Mouse (Mus musculus) CD8-positive naive resting alpha-beta T cell, adult 2 months (primary cell): ENCODE measurements around the gene Olfm2.
"Not testable (repeated sequence)": the region's sequence is repeated elsewhere in the genome, so short reads cannot be mapped to it uniquely, and the experiment has no call there.

Experiments
- DNase-seq, 2 experiments: peaks; one replicate each; pipeline ENCODE4 v3.0.0; 2022; ENCODE audit warnings: low read depth in 2 of 2, low spot score in 2 of 2

Gene Olfm2

DNA sequence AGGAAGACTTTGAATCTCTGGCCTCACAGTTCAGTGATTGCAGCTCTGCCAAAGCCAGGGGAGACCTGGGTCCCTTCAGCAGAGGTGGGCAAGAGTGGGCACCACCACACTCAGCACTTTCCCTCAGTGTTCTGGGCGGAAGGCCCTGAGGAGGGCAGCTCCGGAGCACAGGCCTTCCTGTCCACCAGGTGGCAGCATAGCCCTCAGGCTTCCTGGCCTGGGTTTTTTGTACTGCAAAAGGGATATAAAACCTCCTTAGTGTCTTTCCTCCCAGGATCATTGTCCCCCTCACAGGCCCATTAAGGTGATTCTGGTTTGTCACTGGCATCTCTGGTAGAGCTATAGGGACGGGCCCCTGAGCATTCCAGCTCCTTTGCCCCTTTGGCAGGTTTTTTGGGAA lies 83.8 kb downstream of the Olfm2 start:
- DNase-seq, result peak; percentile 40 to 60

DNA sequence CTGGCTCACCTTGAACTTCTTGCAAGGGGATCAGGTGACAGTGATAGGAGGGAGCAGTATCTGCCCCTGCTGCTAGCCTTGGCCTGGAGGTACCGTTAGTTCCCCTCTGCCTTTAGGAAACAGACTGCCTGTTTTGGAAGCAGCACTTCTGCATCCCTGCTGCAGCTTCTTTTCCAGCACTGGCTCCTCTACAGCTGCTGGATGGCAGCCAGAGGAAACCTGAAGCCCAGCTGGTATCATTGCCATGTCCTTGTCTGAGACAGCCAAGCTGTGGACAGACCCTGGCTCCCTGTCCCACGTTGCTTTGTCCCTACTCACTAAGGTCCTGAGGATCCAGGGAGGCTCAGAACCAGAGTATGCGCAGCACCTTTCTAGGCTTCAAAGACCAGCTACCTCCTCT lies 88.6 kb downstream of the Olfm2 start:
- DNase-seq, result no peak

DNA sequence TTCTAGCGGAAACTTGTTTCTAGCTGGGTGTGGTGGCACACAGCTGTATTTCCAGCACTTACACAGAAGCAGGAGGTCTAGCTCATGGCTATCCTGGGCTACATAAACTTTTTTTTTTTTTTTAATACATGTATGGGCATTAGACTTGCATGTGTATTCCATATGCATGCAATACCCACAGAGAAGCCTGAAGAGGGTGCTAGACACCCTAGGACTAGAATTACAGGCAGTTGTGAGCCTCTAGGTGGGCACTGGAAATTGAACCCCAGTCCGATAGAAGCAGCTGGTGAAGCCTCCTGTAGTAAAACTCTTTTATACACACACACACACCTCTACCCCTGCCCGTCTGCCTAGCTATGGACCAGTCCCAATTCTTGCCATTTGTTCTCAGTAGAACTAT lies 92.3 kb downstream of the Olfm2 start:
- DNase-seq, result no peak

DNA sequence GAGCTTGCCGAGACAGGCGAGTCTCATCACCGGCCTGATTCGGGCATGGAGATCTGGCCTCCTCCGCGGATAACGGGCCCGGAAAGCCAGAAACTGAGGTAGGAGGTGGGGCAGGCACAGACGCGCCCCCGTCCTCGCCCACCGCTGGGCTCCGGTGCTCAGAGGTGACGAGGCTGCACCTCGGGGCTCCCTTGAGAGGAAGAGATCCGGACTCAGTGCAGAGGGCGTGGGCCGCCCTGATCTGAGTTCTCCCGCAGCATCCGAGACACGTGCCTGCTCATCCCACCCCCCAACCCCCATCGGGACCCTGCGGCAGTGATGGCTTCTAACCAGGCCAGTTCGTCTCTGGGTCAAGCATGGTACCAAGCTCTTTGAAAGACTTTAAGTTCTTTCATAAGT lies 93.9 kb downstream of the Olfm2 start:
- no peak for DNase-seq

DNA sequence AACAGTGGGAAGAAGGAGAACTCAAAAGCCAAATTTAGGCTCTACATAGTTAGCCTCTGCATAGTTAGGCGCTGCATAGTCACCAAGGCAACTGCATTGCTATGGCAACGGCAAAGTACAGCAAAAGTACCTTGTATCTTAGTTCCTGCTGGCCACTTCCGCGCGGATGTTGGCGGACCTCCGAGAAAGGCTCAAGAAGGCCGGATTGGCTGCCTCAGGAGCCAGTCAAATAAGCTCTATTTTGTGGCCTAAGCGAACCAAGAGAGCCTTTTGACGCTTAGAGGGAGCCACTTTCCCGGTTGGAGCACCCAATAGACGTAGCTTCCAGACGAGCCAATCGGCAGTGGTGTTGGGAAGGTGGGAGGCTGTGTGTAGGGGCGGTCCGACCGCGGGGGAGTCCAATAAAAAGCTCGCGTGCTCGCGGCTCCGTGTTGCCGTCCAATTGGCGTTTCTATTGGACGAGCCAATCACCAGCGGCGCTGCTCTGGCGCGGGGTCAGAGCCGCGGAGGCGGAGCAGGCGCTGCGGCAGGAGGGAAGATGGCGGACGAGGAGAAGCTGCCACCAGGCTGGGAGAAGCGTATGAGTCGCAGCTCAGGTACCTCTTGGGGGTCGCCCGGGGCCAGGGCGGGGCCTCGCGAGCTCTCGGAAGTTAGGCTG lies 94.4 kb downstream of the Olfm2 start, which contains the start of gene Pin1:
TSS of gene Pin1 (plus strand) at position 494 of the 658 bp plus-strand sequence.
- peak; percentile 97 to 98 for DNase-seq

DNA sequence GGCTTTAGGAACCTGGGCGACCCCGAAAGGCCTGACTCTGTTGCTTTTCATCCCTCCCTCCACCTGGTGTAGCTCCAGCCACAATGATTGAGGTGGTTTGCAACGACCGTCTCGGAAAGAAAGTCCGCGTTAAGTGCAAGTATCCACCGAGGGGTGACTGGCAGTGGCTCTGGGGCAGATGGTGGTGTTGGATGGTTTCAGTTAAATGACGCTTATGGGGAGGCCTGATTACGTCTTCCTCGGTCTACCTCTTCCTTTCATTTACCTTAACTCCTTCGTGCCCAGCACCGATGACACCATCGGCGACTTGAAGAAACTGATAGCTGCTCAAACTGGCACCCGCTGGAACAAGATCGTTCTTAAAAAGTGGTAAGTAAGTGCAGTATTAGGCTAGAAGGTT lies 101.0 kb downstream of the Olfm2 start:
- peak; percentile 68 to 75 for DNase-seq

DNA sequence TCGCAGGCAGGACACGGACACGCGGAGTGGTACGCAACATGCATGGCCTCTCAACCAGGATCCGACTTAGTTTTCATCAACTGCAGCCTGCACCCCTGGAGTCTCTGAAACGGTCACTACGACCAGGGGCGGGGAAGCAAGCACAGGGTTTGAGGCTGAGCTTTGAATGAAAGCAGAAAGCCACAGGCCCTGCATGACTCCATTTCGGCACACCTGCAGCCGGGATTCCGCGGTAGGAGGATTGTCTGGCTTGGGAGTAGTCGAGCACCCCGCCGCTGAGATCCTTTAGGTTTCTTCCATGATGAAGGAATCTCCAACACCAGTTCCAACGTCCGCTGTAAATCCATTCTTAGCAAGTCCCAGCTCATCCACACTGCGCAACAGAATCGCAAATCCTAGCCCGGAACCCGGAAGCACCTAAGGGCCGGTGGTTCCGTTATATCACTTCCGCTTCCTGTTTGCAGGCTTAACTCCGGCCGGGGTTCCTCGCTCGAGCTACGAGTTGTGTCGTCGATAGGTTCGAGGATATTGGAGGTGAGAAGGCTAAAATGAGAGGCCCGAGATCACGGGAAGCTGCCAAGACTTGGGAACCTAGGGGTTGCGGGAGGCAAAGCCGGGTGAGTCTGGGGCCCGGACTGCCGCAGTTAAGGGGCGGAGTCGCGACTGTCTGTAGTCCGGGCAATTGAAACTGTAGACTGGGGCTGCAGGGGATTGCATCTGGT lies 101.6 kb downstream of the Olfm2 start, which contains the start of gene Fbxl12:
TSS of gene Fbxl12 (minus strand) at position 408 of the 722 bp plus-strand sequence.
- DNase-seq, result peak; percentile 70 to 71

DNA sequence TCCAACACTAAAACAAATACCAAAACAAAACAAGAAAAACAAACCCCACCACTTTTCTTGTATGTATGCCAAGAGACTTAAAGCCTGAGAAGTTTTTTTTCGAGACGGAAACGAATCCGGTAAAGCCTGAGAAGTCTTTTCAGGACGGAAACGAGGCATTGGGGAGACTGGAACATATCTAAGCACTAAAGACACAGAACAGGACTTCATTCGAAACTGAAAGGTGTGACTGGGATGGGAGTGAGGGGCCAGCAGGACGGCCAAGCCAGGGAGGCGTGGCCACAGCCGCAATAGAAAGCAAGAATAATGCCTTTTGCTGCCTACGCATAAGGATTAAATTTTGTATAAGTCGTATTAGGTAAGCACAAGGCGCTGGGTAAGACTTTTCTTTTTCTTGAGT lies 102.4 kb downstream of the Olfm2 start:
- no peak for DNase-seq

DNA sequence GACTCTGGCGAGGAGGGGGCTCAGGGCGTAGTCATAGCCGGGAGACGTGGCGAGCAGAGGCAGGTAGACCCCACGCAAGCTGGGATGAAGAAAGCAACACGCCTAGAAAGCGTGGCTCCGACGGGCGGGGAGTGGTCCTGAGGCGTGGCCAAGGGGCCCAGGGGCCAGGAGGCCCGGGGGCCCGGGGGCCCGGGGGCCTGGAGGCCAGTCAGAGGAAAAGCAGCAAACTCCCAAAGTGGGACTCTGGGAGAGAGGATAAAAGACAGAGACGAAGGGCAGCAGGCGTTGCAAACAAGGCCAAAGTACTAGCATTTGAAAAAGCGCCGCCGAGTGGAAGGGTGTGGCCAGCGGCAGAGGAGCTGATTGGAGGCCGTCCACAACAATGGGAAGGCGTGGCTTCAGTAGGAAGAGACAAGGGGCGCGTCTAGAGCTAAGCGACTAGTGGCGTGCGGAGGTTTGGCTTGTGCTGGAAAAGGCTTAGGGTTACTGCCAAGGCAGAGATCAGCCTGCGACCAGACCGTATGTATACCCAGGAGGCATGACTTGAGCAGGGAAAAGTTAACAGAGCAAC lies 103.2 kb downstream of the Olfm2 start:
- peak; percentile 78 to 85 for DNase-seq

DNA sequence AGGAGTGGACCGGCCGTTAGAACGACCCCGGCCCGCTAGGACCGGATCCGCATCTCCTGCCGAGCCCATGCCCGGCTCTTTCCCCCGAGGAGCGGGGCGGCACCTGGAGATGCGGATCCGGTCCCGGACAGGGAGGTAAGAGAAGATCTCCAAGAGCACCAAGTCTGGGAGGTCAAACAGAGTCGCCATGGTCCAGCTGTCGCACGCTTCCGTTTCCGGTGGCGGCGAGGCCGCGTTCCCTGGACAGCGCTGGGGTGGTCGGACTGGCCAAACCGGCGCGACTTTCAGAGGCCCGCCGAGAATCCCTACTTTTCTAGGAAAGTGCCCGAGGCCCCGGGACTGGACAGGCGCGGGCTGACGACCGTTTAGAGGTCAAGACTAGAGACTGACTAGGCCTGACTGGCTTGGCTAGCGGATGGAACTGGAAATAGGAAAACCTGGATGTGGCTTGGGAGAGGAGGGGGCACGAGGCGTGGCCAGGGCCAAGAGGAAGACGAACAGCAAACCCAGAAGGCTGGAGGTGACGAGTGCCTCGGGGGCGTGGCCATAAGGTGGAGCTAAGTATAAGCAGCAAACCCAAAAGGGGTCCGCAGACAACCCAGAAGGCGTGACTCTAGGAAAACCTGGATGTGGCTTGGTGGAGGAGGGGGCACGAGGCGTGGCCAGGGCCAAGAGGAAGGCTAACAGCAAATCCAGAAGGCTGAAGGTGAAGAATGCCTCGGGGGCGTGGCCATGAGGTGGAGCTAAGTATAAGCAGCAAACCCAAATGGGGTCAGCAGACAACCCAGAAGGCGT lies 103.9 kb downstream of the Olfm2 start, which contains the start of gene Ubl5:
TSS of gene Ubl5 (plus strand) at position 778 of the 795 bp plus-strand sequence.
- no peak for DNase-seq

DNA sequence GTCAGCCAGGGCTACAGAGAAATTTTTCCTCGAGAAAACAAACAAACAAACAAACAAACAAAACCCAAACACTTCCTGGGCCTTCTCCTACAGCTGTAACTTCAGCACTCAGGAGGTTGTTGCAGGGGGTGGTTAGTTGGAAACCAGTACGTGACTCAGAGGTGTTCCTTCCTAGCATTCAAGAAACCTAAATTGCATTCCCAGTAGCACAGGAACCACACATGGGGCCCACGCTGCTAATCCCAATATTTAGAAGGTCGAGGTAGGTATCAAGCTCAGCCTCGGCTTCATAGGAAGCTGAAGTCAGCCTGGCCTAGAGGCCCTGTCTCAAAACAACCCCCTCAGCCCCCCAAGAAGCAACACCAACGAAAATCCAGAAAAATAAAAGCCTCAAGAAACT lies 104.6 kb downstream of the Olfm2 start:
- no peak for DNase-seq

DNA sequence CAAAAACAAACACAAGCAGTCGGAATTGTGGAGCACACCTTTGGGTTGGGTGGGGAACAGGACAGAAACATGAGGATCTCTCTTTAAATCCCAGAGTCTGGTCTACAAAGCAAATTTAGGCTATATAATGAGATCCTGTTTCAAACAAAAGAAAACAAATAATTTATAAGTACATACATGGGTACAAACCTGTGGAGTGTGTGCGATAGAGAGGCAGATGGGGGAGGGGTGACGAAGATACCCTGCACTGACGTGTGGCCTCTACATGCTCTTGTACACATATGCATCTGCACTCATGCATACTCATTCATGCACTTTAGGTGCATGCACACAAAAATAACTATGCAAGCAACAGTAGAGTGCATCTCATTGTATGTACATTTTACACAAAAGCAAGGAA lies 106.7 kb downstream of the Olfm2 start:
- no peak for DNase-seq

DNA sequence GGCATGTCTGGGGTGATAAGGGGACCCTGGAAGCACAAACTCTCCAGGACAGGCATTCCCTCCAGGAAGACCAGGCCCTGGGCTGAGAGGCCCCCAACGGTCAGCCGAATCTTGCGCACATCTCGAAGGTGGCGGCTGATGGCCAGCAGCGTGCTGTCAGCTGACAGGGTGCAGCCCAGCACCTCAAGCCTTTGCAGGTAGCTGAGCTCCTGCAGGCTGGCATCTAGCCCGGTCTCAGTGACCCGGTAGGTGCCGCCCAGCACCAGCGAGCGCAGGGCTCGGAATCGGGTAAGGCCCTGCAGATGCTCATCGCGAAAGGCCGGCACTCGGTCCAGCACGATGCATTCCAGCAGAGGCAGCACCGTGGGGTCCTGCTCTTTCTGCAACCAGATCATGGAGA lies 107.6 kb downstream of the Olfm2 start:
- DNase-seq, result no peak

DNA sequence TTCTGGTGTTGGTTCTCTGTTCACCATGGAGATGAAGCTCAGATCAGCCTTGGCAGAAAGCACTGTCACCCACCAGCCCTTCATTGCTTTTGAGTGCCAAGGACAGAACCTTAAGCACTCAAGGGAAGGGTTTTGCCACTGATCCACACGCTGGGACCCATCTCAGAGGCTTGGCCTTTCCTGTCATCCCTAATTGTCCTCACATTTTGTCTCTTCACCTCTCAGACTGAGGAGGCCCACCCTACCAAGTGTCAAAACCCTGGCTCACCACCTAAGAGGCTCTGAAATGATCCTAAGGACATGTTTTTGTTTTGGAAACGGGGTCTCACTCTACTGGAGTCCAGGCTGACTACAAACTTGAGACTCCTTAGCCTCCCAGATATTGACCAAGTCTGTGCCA lies 109.4 kb downstream of the Olfm2 start:
- DNase-seq, result no peak

DNA sequence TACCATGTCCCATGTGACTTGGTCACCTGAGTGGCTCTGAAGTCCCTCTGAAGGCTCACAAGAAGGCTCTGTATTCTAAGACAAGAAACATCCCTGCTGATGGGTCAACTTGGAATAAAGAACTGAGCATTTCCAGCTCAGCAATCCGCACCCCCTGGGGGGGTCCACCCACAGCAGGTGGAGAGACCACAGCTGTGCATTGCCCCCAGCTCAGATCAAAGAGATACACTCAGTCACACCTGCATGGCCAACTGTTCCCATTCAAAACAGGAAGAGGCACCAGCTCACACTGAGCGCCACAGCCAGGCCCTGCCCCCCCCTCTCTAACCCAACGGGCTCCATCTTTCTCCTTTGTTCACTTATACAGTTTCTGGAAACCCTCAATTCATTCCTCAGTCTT lies 109.9 kb downstream of the Olfm2 start:
- DNase-seq, result peak; percentile 40 to 62

DNA sequence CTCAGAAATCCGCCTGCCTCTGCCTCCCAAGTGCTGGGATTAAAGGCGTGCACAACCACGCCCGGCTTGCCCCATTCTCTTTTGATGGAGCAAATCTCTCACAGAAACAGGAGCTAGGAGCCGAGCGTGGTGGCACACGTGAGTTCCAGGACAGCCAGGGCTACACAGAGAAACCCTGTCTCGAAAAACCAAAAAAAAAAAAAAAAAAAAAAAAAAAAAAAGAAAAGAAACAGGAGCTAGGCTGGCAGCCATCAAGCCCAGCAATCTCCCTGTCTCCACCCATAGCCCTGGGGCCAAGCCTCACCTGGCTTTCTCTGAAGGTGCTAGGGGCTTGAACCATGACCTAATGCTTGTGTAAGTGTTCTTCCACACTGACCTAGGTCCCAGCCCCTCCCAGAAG lies 110.5 kb downstream of the Olfm2 start:
- DNase-seq, result not testable (repeated sequence)

DNA sequence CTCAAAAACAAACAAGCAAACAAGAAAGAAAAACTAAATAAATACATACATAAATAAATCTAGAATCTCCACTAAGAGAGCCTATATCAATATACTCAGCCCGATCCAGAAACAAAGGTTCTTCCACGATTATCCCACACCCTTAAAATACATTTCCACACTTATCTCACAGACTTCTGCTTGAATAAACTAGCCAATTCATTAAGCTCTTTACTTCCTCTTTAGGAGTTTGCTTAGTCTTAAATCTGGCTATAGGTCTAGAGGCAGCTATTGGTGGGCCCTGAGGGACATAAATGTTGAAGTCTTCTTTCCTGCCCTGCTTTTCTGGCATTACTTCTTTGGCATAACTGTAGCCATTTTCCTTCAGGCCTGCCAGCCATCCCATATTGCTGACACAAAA lies 114.8 kb downstream of the Olfm2 start:
- no peak for DNase-seq
